Mouse (Mus musculus): ENCODE measurements at regions not wholly inside any gene's neighbourhood (a gene's known extent, or its start where the extent isn't known, plus 50 kb on each side); places are given as distances from the start of the nearest gene placed in this dataset.

DNA sequence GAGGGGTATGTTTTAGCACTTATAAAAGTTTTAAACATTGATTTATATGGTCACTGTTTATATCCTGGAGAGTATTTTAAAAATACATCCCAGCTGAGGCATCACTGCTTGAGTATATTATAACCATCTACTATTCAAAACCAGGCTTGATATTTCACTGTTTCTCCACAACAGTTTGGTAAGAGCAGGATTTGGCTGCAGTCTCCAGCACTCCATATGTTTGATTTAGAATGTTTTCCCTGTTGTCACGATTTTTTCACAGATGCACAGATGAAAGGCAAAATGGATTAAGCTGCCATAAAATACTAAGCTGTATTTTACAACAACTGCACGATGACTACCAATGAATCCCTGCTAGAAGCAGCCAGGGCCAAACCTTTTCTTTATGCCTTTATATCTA, 166.6 kb downstream of the Cox7b2 start:
- CTCF ChIA-PET, result no interaction called here

DNA sequence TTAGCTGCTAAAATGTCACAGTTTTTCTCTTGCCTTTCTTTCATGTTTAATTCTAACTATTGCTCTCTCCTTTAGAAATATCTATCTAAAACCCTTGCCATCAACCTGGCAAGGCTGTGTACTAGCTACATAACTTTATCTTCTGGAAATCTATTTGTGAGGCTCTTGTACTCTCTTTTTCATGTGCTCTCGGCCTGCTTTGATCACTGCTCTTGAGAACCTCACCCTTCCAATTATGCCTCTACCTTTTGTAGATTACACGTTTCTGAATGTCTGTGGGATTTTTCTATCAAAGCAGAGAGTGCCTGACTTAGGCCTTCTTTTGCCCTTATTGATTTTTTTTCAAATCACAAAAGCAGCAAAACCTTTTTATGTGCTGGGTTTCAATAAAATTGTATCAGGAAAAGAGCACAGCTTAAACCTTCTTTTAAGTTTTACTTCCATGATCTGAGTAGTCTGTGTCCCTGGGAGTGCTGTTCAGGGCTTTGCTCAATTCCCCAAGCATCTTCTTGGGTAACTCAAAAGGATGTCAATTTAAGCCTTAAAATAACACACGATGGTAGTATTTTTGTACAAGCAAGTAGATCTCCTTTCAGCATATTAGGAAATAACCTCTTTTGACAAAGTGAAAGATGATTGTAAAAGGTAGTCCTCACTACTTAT, 181.7 kb downstream of the Cox7b2 start:
- CTCF ChIA-PET, result no interaction called here

DNA sequence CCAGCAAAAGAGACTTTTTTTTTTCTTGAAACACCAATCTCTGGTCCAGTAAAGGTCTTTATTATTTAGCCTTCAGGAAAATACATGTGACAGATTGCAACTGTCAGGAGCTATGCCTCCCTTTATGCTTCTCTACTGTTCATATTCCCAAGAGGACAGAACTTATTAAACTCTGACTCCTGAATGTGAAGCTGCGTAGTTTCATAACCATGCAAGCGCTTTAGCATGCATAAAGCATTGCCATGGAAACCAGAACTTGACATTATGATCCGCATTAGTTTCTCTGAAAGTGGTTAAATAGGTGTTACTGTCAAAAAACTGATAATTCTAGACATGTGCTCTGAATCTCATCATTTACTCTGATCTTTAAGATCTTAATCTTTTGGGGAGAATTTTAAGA, 206.5 kb downstream of the Cox7b2 start:
- CTCF ChIA-PET, result no interaction called here

DNA sequence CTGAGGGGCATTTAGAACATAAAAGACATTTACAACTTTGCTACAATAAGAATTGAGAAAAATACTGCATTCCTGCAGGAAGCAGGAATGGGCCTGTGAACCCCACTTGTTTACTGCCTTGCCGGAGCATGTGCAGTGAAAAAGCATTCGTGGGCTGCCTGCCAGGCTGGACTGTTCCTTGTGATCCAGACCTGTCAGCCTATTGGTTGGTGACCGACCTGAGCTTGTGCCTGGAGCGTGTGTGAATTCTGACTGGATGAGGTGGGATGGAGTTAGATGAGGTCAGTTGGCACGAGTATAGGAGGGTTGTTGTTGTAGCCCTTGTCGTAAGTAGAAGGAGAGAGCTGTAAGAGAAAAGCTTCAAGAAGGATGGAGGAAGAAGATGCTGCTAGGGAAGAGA, 213.8 kb upstream of the Gabra2 start:
- CTCF ChIA-PET, result interaction anchor here (0.6 kb wide), 1 partner anchor 528 kb away, joined by 3 read pairs; no protein-coding TSS in a partner anchor

- CTCF ChIA-PET, result no interaction called here
Observed at GRCm38 (mm10) chr5:71262202-71262883, 166.7 kb upstream of the Gabra2 start.

DNA sequence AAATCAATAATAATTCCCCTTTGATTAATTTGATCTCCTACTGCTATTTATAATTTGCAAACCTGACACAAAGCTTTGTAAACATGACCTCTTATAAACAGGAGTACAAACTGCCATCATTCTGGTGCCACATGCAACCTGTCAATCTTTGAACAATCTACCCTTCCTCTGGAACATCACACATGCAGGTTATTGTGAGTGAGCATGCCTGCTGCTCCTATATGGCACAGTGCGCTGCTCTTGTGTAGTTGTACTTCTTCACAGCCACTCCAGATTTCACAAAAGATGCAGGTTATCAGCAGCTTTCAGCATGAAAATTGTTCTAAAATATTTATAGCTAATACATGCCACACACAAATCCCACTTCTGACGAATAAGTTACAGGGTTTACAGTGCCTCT, 153.6 kb upstream of the Gabra2 start:
- CTCF ChIA-PET, result no interaction called here

GRCm38 (mm10) chr5:71248318-71249135, 152.9 kb upstream of the Gabra2 start:
- CTCF ChIA-PET, result no interaction called here

- CTCF ChIA-PET, result no interaction called here
Observed at GRCm38 (mm10) chr5:71227615-71228014, 132.0 kb upstream of the Gabra2 start.

- CTCF ChIA-PET, result no interaction called here
Observed at GRCm38 (mm10) chr5:71200881-71201280, 105.2 kb upstream of the Gabra2 start.

- CTCF ChIA-PET, result no interaction called here
Observed at GRCm38 (mm10) chr5:71177316-71177715, 81.7 kb upstream of the Gabra2 start.

GRCm38 (mm10) chr5:71170378-71170777, 74.7 kb upstream of the Gabra2 start:
- CTCF ChIA-PET, result no interaction called here

All from spleen, embryonic (tissue).